Mouse (Mus musculus) embryonic facial prominence, embryonic 15.5 days (tissue): ENCODE results near the gene Spop. TPM values are rescaled to one million over a fixed set of nuclear protein-coding genes. Genes with fewer than 3 reads are reported as not detected.

ENCODE experiments used
- ATAC-seq: fragments of 200-750 bp; cut with Nextera tagmentation; 2 replicates; pipeline ENCODE4 v1.8.0; 2017; ENCODE audit warnings: low read depth, moderate TSS enrichment; ENCODE audit not compliant: insufficient number of reproducible peaks, low FRiP score, low TSS enrichment
- H3K27ac ChIP-seq: fragments of 300-500 bp; sonication (generic); replicated peaks from 2 replicates; pipeline ENCODE4 v1.5.1; 2015; ENCODE audit warnings: mild to moderate bottlenecking, inconsistent platforms
- H3K27me3 ChIP-seq: fragments of 300-500 bp; sonication (generic); 2 replicates; pipeline ENCODE4 v1.6.1; 2015; ENCODE audit warnings: inconsistent platforms
- H3K36me3 ChIP-seq: fragments of 300-500 bp; sonication (generic); 2 replicates; pipeline ENCODE4 v1.6.1; 2015; ENCODE audit warnings: mild to moderate bottlenecking, inconsistent platforms
- H3K4me1 ChIP-seq: fragments of 300-500 bp; sonication (generic); 2 replicates; pipeline ENCODE4 v1.6.1; 2015; ENCODE audit warnings: inconsistent platforms
- H3K4me2 ChIP-seq: fragments of 300-500 bp; sonication (generic); replicated peaks from 2 replicates; pipeline ENCODE4 v1.6.1; 2015; ENCODE audit warnings: mild to moderate bottlenecking, inconsistent platforms
- H3K4me3 ChIP-seq: fragments of 300-500 bp; sonication (generic); replicated peaks from 2 replicates; pipeline ENCODE4 v1.5.1; 2015; ENCODE audit warnings: mild to moderate bottlenecking, inconsistent platforms
- H3K9ac ChIP-seq: fragments of 300-500 bp; sonication (generic); 2 replicates; pipeline ENCODE4 v1.6.1; 2015; ENCODE audit warnings: inconsistent platforms
- H3K9me3 ChIP-seq: fragments of 300-500 bp; sonication (generic); replicated peaks from 2 replicates; pipeline ENCODE4 v1.6.1; 2016; ENCODE audit warnings: inconsistent platforms
- WGBS: fragments of 180-500 bp; shearing (Covaris S2); methylation state at CpG from one replicate; pipeline ENCODE4 v1.1.7; 2015; 5-methylcytosine and 5-hydroxymethylcytosine counted together
- polyA plus RNA-seq: library from polyadenylated mRNA; unstranded; fragments of >200 nt; fragmentation: Nextera tagmentation; extraction: Ambion mirVana; gene quantifications from 2 replicates; pipeline ENCODE4 v1.2.1, GENCODE M21; 2015

Spop gene
- 172 and 189 TPM in 2 replicates for polyA plus RNA-seq

DNA sequence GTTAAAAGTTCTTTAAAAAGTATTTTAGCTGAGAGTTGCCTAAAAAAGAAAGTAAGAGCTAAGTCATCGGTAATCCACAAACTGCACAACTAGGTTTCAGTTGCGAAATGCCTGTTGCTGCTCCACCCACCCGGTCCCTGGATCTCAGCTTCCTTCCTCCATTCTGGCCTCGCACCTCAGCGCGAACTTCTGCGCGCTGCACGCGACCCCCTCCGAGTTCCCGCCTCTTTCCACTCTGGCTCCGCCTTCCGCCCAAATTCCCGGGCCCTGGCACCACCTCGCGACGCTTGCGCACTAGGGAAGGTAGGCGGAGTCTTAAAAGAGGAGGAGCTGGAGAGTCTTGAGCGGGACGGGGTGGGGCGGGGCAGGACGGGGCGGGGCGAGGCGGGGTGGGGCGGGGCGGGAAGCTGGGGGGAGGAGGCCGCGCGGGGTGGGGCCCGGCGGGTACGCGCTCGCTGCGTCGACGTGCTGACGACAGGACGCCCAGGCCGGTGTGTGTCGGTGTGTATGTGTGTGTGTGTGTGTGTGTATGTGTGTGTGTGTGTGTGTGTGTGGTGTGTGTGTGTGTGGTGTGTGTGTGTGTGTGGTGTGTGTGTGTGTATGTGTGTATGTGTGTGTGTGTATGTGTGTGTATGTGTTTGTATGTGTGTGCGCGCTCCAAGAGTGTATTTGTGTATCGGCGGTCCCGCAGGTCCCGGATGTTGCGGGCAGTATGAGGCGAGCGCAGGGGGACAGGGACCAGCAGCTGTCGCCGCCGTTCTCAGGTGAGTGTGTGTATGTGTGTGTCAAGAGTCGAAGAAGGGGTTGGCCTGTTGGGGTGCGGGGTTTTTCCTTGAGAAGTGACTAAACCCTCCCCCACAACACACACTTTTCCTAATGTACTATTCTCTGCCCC, at the start of gene Spop:
TSS of gene Spop (plus strand) at position 440 of the 895 bp plus-strand sequence.
- H3K36me3 ChIP-seq = no peaks in the 10 kb centered on the region; the same call in 1 of the 2 replicates
- H3K27ac ChIP-seq = peak within 1 kb of the TSS; percentile 97
- 2% methylated on average over 51 of the region's 58 CpGs for WGBS
- no peaks in the 10 kb centered on the region for H3K9me3 ChIP-seq
- peaks cover 27% of the 10 kb centered on the region for H3K4me1 ChIP-seq
- H3K4me3 ChIP-seq = peak within 1 kb of the TSS; percentile 64
- H3K9ac ChIP-seq = peak within 1 kb of the TSS; percentile 55
- no peaks in the 10 kb centered on the region for H3K27me3 ChIP-seq
- ATAC-seq = peak; percentile 92
- H3K4me2 ChIP-seq = peak within 1 kb of the TSS; percentile 65

DNA sequence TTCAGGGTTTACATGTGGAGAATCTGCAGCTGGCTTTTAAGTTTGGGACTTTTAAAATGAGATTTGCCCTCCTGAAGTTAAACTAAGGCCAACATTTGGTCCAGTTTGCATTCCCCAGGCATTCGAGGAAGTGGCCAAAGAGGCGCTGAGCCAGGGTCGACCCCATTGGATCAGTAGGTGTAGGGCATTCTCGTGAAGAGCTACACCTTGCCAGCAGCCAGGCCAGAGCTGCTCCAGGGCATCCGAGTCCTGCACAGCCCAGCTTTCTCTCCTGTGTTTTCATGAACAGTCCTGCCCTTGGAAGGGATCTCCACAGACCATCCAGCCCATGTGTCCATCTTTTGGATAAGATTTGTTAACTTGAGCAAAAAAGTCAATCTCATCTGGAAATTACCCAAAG, 49.5 kb upstream of the Spop start:
- Histone ChIP-seq H3K36me3 (peaks cover 10% of the 10 kb centered on the region; the same call in 1 of the 2 replicates), H3K27ac (no peak overlapping the region), H3K9ac (no peak overlapping the region), H3K4me3 (no peak overlapping the region), H3K4me1 (peaks cover 28% of the 10 kb centered on the region), H3K9me3 (no peaks in the 10 kb centered on the region), H3K27me3 (no peaks in the 10 kb centered on the region), H3K4me2 (no peak overlapping the region)
- 83% methylated on average over 5 of the region's 5 CpGs for WGBS
- ATAC-seq = no peak

- Histone ChIP-seq H3K4me2 (no peak overlapping the region), H3K9ac (no peak overlapping the region), H3K27me3 (no peaks in the 10 kb centered on the region), H3K36me3 (peaks cover 18% of the 10 kb centered on the region; the same call in 1 of the 2 replicates), H3K9me3 (no peaks in the 10 kb centered on the region), H3K4me1 (peaks cover 26% of the 10 kb centered on the region), H3K27ac (0 out of 2 replicates have a peak overlapping the region, but pooled peaks have one; percentile 24), H3K4me3 (no peak overlapping the region)
- ATAC-seq = peak; percentile 31; the same call in 1 of the 2 replicates
- 63% methylated on average over 10 of the region's 10 CpGs for WGBS
Measured at GRCm38 (mm10) chr11:95365596-95365995, 48.3 kb upstream of the Spop start.

- Histone ChIP-seq H3K4me3 (no peak overlapping the region), H3K4me1 (peaks cover 26% of the 10 kb centered on the region), H3K4me2 (no peak overlapping the region), H3K27me3 (no peaks in the 10 kb centered on the region), H3K36me3 (peaks cover 18% of the 10 kb centered on the region; the same call in 1 of the 2 replicates), H3K27ac (peak overlapping the region; percentile 65), H3K9ac (no peak overlapping the region), H3K9me3 (no peaks in the 10 kb centered on the region)
- ATAC-seq = no peak
- WGBS = 65% methylated on average over 6 of the region's 6 CpGs
Measured at GRCm38 (mm10) chr11:95366280-95366897, 47.5 kb upstream of the Spop start.

DNA sequence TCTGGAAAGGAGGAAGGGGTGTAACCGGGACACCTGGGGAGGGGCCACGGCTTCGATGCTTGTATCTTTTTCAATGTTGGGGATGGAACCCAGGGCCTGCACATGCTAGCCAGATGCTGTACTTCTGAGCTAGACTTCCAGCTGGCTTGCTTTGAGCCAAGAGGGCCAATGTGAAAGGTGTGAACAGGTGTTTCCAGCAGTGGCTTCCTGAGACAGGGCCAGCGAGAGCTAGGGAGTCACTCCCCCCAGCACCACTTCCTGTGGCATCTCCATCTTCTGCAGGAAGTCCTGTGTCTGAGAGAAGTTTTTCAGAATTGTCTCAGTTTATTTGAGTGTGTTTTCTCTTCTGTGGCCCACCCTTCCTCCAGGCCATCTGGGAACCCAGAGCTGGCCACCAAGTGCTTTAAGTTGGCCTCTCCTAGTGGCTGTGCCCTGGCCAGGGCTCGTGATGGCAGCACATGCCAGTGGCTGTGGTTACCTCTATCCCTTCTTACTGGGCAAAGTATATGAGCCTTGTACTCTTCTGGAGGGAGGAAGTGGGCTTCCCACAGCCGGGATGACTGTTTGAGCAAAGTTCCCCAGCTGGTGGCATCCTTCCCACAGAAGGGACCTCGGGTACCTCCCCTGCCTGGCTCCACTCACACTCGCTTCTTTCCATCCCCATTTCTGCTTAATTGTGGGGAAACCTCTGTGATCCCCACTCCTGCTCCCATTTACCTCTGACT, 46.7 kb upstream of the Spop start:
- no peak for ATAC-seq
- Histone ChIP-seq H3K27ac (no peak overlapping the region), H3K9ac (no peak overlapping the region), H3K4me1 (peaks cover 26% of the 10 kb centered on the region), H3K27me3 (no peaks in the 10 kb centered on the region), H3K9me3 (no peaks in the 10 kb centered on the region), H3K4me3 (no peak overlapping the region), H3K36me3 (peaks cover 24% of the 10 kb centered on the region), H3K4me2 (no peak overlapping the region)
- 77% methylated on average over 8 of the region's 8 CpGs for WGBS

- Histone ChIP-seq H3K36me3 (peaks cover 36% of the 10 kb centered on the region), H3K4me2 (no peak overlapping the region), H3K27ac (no peak overlapping the region), H3K9me3 (no peaks in the 10 kb centered on the region), H3K4me1 (peaks cover 26% of the 10 kb centered on the region), H3K27me3 (no peaks in the 10 kb centered on the region), H3K9ac (no peak overlapping the region), H3K4me3 (no peak overlapping the region)
- 87% methylated on average over 8 of the region's 8 CpGs for WGBS
- ATAC-seq = no peak
Measured at GRCm38 (mm10) chr11:95368231-95368823, 45.6 kb upstream of the Spop start.

- Histone ChIP-seq H3K4me1 (peaks cover 26% of the 10 kb centered on the region), H3K36me3 (peaks cover 41% of the 10 kb centered on the region), H3K9ac (no peak overlapping the region), H3K27me3 (no peaks in the 10 kb centered on the region), H3K4me2 (no peak overlapping the region), H3K4me3 (no peak overlapping the region), H3K27ac (no peak overlapping the region), H3K9me3 (no peaks in the 10 kb centered on the region)
- no peak for ATAC-seq
- 91% methylated on average over 4 of the region's 4 CpGs for WGBS
Measured at GRCm38 (mm10) chr11:95368871-95369270, 45.0 kb upstream of the Spop start.

DNA sequence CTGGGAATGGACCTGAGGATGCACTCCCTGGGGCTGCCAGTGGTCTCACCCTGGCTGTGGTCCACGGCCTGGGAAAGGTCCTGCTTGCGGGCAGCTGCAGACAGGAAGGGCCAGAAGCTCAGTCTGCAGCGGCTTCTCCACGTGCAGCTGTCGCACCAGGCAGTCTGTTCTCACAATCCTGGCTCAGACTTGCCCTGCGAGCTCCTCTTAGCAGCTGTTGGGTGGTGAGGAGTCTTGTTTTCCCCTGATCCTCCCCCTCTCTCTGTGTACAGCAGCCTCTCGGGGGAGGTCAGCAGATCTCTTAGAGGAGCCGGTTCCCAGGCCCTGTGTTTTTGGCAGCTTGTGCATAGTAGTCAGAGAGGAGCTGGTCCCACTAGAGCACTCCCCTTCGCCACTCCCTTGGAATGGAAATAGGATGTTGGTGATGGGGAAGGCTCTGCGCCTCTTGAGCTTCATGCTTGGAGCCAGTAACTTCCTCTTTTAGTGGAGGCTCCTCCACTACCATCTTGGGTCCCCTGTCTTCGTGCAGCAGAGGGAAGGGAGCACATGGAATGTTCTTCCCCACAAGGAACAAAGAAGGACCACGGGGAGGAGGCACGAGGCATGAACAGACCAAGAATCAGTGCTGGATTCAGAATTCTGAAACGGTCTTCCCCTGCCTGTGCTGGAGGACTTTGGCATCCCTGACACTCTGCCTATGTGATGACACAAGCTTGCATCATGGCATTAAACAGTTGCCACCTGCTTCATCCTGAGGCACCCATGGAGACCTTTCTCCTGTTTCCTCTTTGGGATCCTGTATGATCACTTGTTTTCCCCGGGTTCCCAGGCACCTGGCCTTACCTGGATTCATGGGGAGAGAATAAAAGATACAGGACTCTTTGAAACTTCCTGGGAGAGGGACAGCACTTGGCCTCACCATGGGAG, 43.7 kb upstream of the Spop start:
- peak overlapping the region; percentile 48; the same call in 1 of the 2 replicates for H3K27ac ChIP-seq
- H3K4me1 ChIP-seq = peaks cover 25% of the 10 kb centered on the region
- no peaks in the 10 kb centered on the region for H3K27me3 ChIP-seq
- no peak overlapping the region for H3K4me3 ChIP-seq
- no peak overlapping the region for H3K4me2 ChIP-seq
- no peaks in the 10 kb centered on the region for H3K9me3 ChIP-seq
- H3K36me3 ChIP-seq = peaks cover 45% of the 10 kb centered on the region
- H3K9ac ChIP-seq = no peak overlapping the region
- WGBS = 54% methylated on average over 15 of the region's 15 CpGs
- ATAC-seq = peak; percentile 76

- Histone ChIP-seq H3K4me3 (no peak overlapping the region), H3K4me1 (peaks cover 16% of the 10 kb centered on the region), H3K36me3 (peaks cover 53% of the 10 kb centered on the region), H3K27ac (no peak overlapping the region), H3K9ac (no peak overlapping the region), H3K4me2 (no peak overlapping the region), H3K27me3 (no peaks in the 10 kb centered on the region), H3K9me3 (no peaks in the 10 kb centered on the region)
- 86% methylated on average over 7 of the region's 7 CpGs for WGBS
- ATAC-seq = no peak
Measured at GRCm38 (mm10) chr11:95371182-95371581, 42.7 kb upstream of the Spop start.

DNA sequence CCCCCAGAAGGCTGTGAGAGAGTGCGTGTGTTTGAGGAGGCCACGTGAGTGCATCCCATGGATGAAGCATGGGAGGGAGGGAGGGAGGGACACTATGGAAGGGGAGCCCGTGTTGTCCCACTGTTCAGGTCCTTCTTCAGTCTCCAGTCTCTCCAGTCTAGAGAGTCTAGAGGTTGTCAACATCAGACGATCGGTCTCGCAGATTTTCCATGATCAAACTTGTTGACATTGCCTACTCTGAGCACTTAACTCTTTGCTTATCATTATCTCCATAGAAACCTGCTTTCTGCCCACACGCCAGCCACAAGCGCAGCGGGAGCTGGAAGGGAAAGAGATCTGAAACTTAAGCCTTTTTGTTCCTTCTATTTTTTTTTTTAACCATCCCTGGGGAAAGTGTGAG, 35.0 kb upstream of the Spop start:
- H3K4me2 ChIP-seq = no peak overlapping the region
- H3K4me3 ChIP-seq = no peak overlapping the region
- H3K27ac ChIP-seq = no peak overlapping the region
- H3K27me3 ChIP-seq = no peaks in the 10 kb centered on the region
- H3K4me1 ChIP-seq = no peaks in the 10 kb centered on the region
- no peaks in the 10 kb centered on the region for H3K9me3 ChIP-seq
- 78% methylated on average over 9 of the region's 9 CpGs for WGBS
- no peak for ATAC-seq
- peaks cover 75% of the 10 kb centered on the region for H3K36me3 ChIP-seq
- no peak overlapping the region for H3K9ac ChIP-seq
